Mouse (Mus musculus): ENCODE results near the gene Emcn.

- no peak for TF ChIP-seq CHD2 (IDR thresholded peaks at IDR 0.05; ENCODE audit: low read length)
- TF ChIP-seq RAD21 (IDR thresholded peaks at IDR 0.05; ENCODE audit: low read depth, low read length) = no peak
- TF ChIP-seq ZNF384 (IDR thresholded peaks at IDR 0.05; ENCODE audit: low read depth, low read length) = no peak
- TF ChIP-seq RCOR1 (conservative IDR thresholded peaks at IDR 0.05; ENCODE audit: low read depth, low read length) = no peak
- TF ChIP-seq ETS1 (conservative IDR thresholded peaks at IDR 0.05; ENCODE audit: low read depth, low read length) = no peak
- no peak for TF ChIP-seq CTCF (conservative IDR thresholded peaks at IDR 0.05 in 1 of 2, IDR thresholded peaks at IDR 0.05 in 1 of 2; ENCODE audit: low read depth in 2 of 2, low read length in 2 of 2)
- no peak for TF ChIP-seq USF2 (conservative IDR thresholded peaks at IDR 0.05; ENCODE audit: low read depth, low read length)
- no peak for TF ChIP-seq MXI1 (IDR thresholded peaks at IDR 0.05; ENCODE audit: low read depth, low read length)
These were observed 140.3 kb downstream of the Emcn start for GRCm38 (mm10) chr3:137481157-137481556.
